In genomic region chr8:118850381-118850780, GRCm38 (mm10) we compare ENCODE assay signal across 8 mouse cellular contexts.
A peak's percentile ranks its signal among the peaks of the same experiment; 100 is the strongest.
DNase-seq lines count a peak whose midpoint lies in the region; ATAC-seq and TF ChIP-seq lines count a peak whose summit lies in the region.

No protein-coding gene starts in this region.

- no peak overlapping the region for H3K9ac ChIP-seq in kidney, postnatal 0 days (ENCODE audit: low read depth, low read length)
- H3K9ac ChIP-seq in liver, embryonic 11.5 days (ENCODE audit: low read depth, low read length), result no peak overlapping the region

- ATAC-seq in kidney, postnatal 0 days (replicated peaks; ENCODE audit: low FRiP score, low read depth), result no peak
- no peak for ATAC-seq in liver, embryonic 11.5 days (replicated peaks; ENCODE audit: low FRiP score)
- ATAC-seq in megakaryocyte-erythroid progenitor cell, adult 5-6 weeks (replicated peaks; ENCODE audit: low FRiP score, low TSS enrichment, poor library complexity, severe bottlenecking), result no peak; the same call in 1 of the 2 replicates

- peak; percentile 92 for TF ChIP-seq CTCF in kidney, postnatal 0 days (IDR thresholded peaks at IDR 0.05; ENCODE audit: low read depth)

- H3K4me3 ChIP-seq in kidney, postnatal 0 days (replicated peaks; ENCODE audit: low read depth, low read length), result no peak overlapping the region
- H3K4me3 ChIP-seq in liver, embryonic 11.5 days (ENCODE audit: low read depth, low read length), result no peak overlapping the region

- no peaks in the 10 kb centered on the region for H3K4me1 ChIP-seq in kidney, postnatal 0 days (replicated peaks; ENCODE audit: insufficient read depth, low read length)
- no peaks in the 10 kb centered on the region for H3K4me1 ChIP-seq in liver, embryonic 11.5 days (replicated peaks; ENCODE audit: control insufficient read depth, insufficient read depth, low read length)

- H3K9me3 ChIP-seq in kidney, postnatal 0 days (replicated peaks; ENCODE audit: low read length), result no peaks in the 10 kb centered on the region
- H3K9me3 ChIP-seq in liver, embryonic 11.5 days (ENCODE audit: control insufficient read depth, low read length), result no peaks in the 10 kb centered on the region

- 17% methylated on average over 6 of the region's 6 CpGs for WGBS in kidney, postnatal 0 days
- 18% methylated on average over 6 of the region's 6 CpGs for WGBS in liver, embryonic 11.5 days

- no peak overlapping the region for H3K4me2 ChIP-seq in kidney, postnatal 0 days (ENCODE audit: low read length)
- no peak overlapping the region for H3K4me2 ChIP-seq in liver, embryonic 11.5 days

- peak; percentile 6 to 57 for DNase-seq in urinary bladder, adult 18-20 months (ENCODE audit: low spot score in 2 of 2)
- no peak for DNase-seq in urinary bladder, postnatal 10 days (ENCODE audit: low spot score)
- DNase-seq in cerebellum, adult 9-11 months, result peak; percentile 24
- DNase-seq in frontal cortex, postnatal 36 days (ENCODE audit: low spot score in 2 of 2), result peak; percentile 79
- DNase-seq in kidney, postnatal 0 days (ENCODE audit: low spot score), result peak; percentile 48
- peak; percentile 42 for DNase-seq in liver, embryonic 11.5 days (ENCODE audit: low spot score)
- peak; percentile 84 to 88 for DNase-seq in right cerebral cortex, postnatal 10 days (ENCODE audit: low spot score in 2 of 2)

- no peaks in the 10 kb centered on the region for H3K27me3 ChIP-seq in kidney, postnatal 0 days (ENCODE audit: insufficient read depth, low read length)
- H3K27me3 ChIP-seq in liver, embryonic 11.5 days (replicated peaks; ENCODE audit: control insufficient read depth, insufficient read depth, low read length), result no peaks in the 10 kb centered on the region

- H3K36me3 ChIP-seq in kidney, postnatal 0 days (ENCODE audit: insufficient read depth, low read length), result no peaks in the 10 kb centered on the region
- no peaks in the 10 kb centered on the region for H3K36me3 ChIP-seq in liver, embryonic 11.5 days (ENCODE audit: control insufficient read depth, insufficient read depth, low read length)

- H3K27ac ChIP-seq in kidney, postnatal 0 days, result no peak overlapping the region
- no peak overlapping the region for H3K27ac ChIP-seq in liver, embryonic 11.5 days (ENCODE audit: low read depth, low read length)
